Mouse (Mus musculus): ENCODE measurements at regions not wholly inside any gene's neighbourhood (a gene's known extent, or its start where the extent isn't known, plus 50 kb on each side); places are given as distances from the start of the nearest gene placed in this dataset.

DNA sequence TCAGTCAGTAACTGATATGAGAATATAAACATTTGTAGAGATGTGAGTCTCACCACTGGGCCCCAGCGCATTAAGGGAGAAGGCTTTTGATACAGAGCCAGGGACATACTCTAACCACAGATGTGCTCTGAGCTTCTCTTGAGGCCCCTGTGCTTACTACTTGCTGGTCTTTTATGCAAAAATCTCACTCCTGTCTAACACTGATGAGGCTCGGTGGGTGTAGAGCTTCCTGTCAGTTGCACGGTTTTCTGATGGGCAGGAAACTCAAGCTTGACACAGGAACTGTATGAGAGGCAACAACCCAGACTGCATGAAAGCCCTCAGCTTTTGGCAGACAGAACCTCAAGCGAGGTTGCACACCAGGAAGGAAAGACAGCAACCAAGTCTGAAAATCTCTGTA, 789.0 kb upstream of the Lrrc6 start:
- no peaks in the 10 kb centered on the region for H3K27me3 ChIP-seq (ENCODE audit: control insufficient read depth, insufficient read depth, low read length)
- H3K9ac ChIP-seq (ENCODE audit: low read depth, low read length, severe bottlenecking): no peak overlapping the region
- DNase-seq (ENCODE audit: low spot score): peak; percentile 13
- H3K9me3 ChIP-seq (ENCODE audit: control insufficient read depth, low read length): no peaks in the 10 kb centered on the region
- TF ChIP-seq POLR2A (IDR thresholded peaks at IDR 0.05; ENCODE audit: borderline replicate concordance, extremely low read depth, insufficient read depth, insufficient read length): no peak
- no peak overlapping the region for H3K27ac ChIP-seq (replicated peaks; ENCODE audit: low read depth, low read length)
- 67% methylated on average over 4 of the region's 4 CpGs for WGBS
- H3K4me2 ChIP-seq (replicated peaks; ENCODE audit: low read depth, low read length, severe bottlenecking): no peak overlapping the region
- no peaks in the 10 kb centered on the region for H3K4me1 ChIP-seq (ENCODE audit: control insufficient read depth, insufficient read depth, low read length)
- H3K4me3 ChIP-seq (replicated peaks; ENCODE audit: low read length): no peak overlapping the region
- no peaks in the 10 kb centered on the region for H3K36me3 ChIP-seq (ENCODE audit: control insufficient read depth, insufficient read depth, low read length)
- ATAC-seq (ENCODE audit: low FRiP score, low read depth): no peak

DNA sequence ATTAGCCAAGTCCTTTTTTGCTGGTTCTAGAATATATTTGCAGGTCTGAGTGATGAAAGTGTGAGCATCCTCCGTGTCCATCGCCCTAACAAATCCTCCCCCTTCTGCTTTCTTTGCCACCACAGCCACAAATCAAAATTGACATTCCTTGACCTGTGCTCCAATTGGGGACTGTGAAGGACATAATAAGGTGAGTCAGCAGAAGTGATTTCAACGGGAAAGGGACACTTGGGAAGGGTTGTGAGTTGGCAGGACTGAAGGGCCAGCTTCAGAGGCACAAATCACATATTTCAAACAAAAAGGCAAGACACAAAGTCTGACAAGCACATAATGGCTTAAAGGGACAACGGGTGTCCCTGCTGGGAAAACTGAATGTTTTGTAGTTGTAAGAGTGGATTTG, 784.2 kb upstream of the Lrrc6 start:
- DNase-seq (ENCODE audit: low spot score) (no peak), ATAC-seq (ENCODE audit: low FRiP score, low read depth) (no peak)
- no peak overlapping the region for H3K4me2 ChIP-seq (replicated peaks; ENCODE audit: low read depth, low read length, severe bottlenecking)
- H3K4me1 ChIP-seq (ENCODE audit: control insufficient read depth, insufficient read depth, low read length): no peaks in the 10 kb centered on the region
- no peaks in the 10 kb centered on the region for H3K27me3 ChIP-seq (ENCODE audit: control insufficient read depth, insufficient read depth, low read length)
- H3K9me3 ChIP-seq (ENCODE audit: control insufficient read depth, low read length): no peaks in the 10 kb centered on the region
- 84% methylated on average over 4 of the region's 4 CpGs for WGBS
- H3K4me3 ChIP-seq (replicated peaks; ENCODE audit: low read length): no peak overlapping the region
- no peak for TF ChIP-seq POLR2A (IDR thresholded peaks at IDR 0.05; ENCODE audit: borderline replicate concordance, extremely low read depth, insufficient read depth, insufficient read length)
- no peaks in the 10 kb centered on the region for H3K36me3 ChIP-seq (ENCODE audit: control insufficient read depth, insufficient read depth, low read length)
- H3K9ac ChIP-seq (ENCODE audit: low read depth, low read length, severe bottlenecking): no peak overlapping the region
- no peak overlapping the region for H3K27ac ChIP-seq (replicated peaks; ENCODE audit: low read depth, low read length)

DNA sequence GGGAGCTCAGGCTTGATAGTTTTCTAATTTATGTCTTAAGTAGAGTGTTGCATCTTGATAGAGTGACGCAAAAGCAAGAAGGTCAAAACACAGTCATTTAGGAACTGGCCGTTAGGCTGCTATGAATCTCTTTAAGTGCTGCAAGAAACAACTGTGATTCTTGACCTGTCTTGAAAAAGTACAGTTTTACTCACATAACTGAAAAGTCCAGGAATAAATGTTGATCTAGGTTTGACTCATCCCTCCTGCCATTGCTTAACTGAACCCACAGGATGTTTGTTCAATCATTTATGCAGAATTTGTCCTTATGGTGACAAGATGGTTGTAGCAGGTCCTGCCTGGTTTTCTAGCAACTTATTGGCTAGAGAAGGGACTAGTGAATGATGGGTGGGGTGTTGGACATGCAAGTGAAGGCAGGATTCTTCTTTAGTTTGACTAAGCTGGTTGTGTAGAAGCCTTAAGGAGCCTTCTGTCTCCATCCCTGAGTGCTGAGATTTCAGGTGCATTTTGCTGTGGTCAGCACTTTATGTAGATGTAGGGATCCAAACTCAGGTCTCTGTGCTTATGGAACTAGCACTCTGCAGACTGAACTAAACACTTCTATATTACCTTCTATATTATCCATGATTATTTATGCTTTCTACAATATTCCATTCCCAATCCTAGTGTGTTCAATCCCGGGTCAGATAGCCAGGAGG, 782.7 kb upstream of the Lrrc6 start:
- no peak overlapping the region for H3K4me3 ChIP-seq (replicated peaks; ENCODE audit: low read length)
- no peaks in the 10 kb centered on the region for H3K36me3 ChIP-seq (ENCODE audit: control insufficient read depth, insufficient read depth, low read length)
- H3K4me1 ChIP-seq (ENCODE audit: control insufficient read depth, insufficient read depth, low read length): no peaks in the 10 kb centered on the region
- WGBS: 73% methylated on average over 3 of the region's 3 CpGs
- TF ChIP-seq POLR2A (IDR thresholded peaks at IDR 0.05; ENCODE audit: borderline replicate concordance, extremely low read depth, insufficient read depth, insufficient read length): no peak
- DNase-seq (ENCODE audit: low spot score): no peak
- H3K27ac ChIP-seq (replicated peaks; ENCODE audit: low read depth, low read length): no peak overlapping the region
- H3K27me3 ChIP-seq (ENCODE audit: control insufficient read depth, insufficient read depth, low read length): no peaks in the 10 kb centered on the region
- H3K9me3 ChIP-seq (ENCODE audit: control insufficient read depth, low read length): no peaks in the 10 kb centered on the region
- no peak overlapping the region for H3K4me2 ChIP-seq (replicated peaks; ENCODE audit: low read depth, low read length, severe bottlenecking)
- ATAC-seq (ENCODE audit: low FRiP score, low read depth): no peak
- H3K9ac ChIP-seq (ENCODE audit: low read depth, low read length, severe bottlenecking): no peak overlapping the region

DNA sequence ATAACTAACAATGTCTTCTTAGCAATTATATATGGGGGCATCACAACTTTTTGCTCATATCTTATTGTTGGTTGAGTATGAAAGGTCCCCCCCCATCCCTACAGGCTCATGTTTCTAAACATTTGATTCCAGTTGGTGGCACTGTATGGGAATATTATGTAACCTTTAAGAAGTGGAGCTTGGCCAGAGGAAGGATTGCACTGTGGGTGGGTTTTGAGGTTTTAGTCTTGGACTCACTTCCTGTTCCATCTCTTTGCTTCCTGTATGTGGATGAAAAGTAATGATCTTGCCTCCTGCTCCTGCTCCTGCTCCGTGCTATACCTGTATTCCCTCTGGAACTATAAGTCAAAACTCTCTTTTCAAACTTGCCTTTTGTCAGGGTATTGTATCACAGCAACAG, 778.2 kb upstream of the Lrrc6 start:
- Histone ChIP-seq H3K4me3 (replicated peaks; ENCODE audit: low read length) (no peak overlapping the region), H3K9ac (ENCODE audit: low read depth, low read length, severe bottlenecking) (no peak overlapping the region), H3K27ac (replicated peaks; ENCODE audit: low read depth, low read length) (no peak overlapping the region), H3K36me3 (ENCODE audit: control insufficient read depth, insufficient read depth, low read length) (no peaks in the 10 kb centered on the region), H3K27me3 (ENCODE audit: control insufficient read depth, insufficient read depth, low read length) (no peaks in the 10 kb centered on the region), H3K4me1 (ENCODE audit: control insufficient read depth, insufficient read depth, low read length) (no peaks in the 10 kb centered on the region), H3K4me2 (replicated peaks; ENCODE audit: low read depth, low read length, severe bottlenecking) (no peak overlapping the region), H3K9me3 (ENCODE audit: control insufficient read depth, low read length) (no peaks in the 10 kb centered on the region)
- WGBS: 58% methylated on average over 1 of the region's 1 CpGs
- ATAC-seq (ENCODE audit: low FRiP score, low read depth) (no peak), DNase-seq (ENCODE audit: low spot score) (no peak)
- no peak for TF ChIP-seq POLR2A (IDR thresholded peaks at IDR 0.05; ENCODE audit: borderline replicate concordance, extremely low read depth, insufficient read depth, insufficient read length)

DNA sequence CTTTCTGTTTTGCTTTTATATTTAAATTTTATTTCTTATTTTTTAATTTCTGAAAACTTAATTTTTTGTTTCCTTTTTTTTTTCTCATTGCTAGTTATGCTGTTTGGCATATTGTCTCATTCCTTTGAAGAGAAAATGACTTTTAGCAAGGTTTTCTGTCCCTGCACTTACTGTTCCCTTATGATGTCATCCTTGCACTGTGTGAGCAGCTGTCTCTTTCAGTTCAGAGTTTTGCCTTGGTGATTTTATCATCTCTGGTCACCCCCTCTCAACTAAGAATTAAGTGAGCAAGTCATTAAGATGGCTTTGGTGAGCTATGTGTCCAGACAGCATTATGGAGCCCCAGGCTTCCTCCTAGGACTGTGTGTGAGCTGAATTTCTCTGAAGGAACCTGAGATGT, 774.3 kb upstream of the Lrrc6 start:
- no peaks in the 10 kb centered on the region for H3K27me3 ChIP-seq (ENCODE audit: control insufficient read depth, insufficient read depth, low read length)
- no peak overlapping the region for H3K4me3 ChIP-seq (replicated peaks; ENCODE audit: low read length)
- H3K9me3 ChIP-seq (ENCODE audit: control insufficient read depth, low read length): no peaks in the 10 kb centered on the region
- no peak overlapping the region for H3K9ac ChIP-seq (ENCODE audit: low read depth, low read length, severe bottlenecking)
- H3K36me3 ChIP-seq (ENCODE audit: control insufficient read depth, insufficient read depth, low read length): no peaks in the 10 kb centered on the region
- no peak overlapping the region for H3K4me2 ChIP-seq (replicated peaks; ENCODE audit: low read depth, low read length, severe bottlenecking)
- no peak for TF ChIP-seq POLR2A (IDR thresholded peaks at IDR 0.05; ENCODE audit: borderline replicate concordance, extremely low read depth, insufficient read depth, insufficient read length)
- DNase-seq (ENCODE audit: low spot score): no peak
- no peak for ATAC-seq (ENCODE audit: low FRiP score, low read depth)
- H3K4me1 ChIP-seq (ENCODE audit: control insufficient read depth, insufficient read depth, low read length): no peaks in the 10 kb centered on the region
- H3K27ac ChIP-seq (replicated peaks; ENCODE audit: low read depth, low read length): no peak overlapping the region

DNA sequence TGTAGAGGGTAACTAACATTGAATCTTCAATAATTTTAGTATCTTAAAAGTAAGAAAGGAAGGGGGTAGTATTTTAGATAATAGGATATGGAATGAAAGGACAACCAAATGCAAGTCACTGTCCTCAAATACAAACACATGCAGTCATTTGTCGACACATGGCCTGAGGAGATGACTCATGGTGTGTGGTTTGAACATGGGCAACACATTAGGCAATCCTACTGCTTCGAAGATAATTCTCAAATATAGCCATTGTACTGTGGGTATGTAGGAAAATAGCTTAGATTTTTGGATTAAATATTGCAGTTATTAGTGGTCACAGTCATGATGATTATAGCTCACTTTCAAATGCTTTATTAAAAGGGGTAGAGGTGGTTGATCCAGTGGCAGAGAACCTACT, 771.7 kb upstream of the Lrrc6 start:
- H3K9ac ChIP-seq (ENCODE audit: low read depth, low read length, severe bottlenecking): no peak overlapping the region
- ATAC-seq (ENCODE audit: low FRiP score, low read depth) (no peak), DNase-seq (ENCODE audit: low spot score) (no peak)
- H3K36me3 ChIP-seq (ENCODE audit: control insufficient read depth, insufficient read depth, low read length): no peaks in the 10 kb centered on the region
- H3K27me3 ChIP-seq (ENCODE audit: control insufficient read depth, insufficient read depth, low read length): no peaks in the 10 kb centered on the region
- H3K4me2 ChIP-seq (replicated peaks; ENCODE audit: low read depth, low read length, severe bottlenecking): no peak overlapping the region
- H3K9me3 ChIP-seq (ENCODE audit: control insufficient read depth, low read length): no peaks in the 10 kb centered on the region
- no peaks in the 10 kb centered on the region for H3K4me1 ChIP-seq (ENCODE audit: control insufficient read depth, insufficient read depth, low read length)
- no peak overlapping the region for H3K4me3 ChIP-seq (replicated peaks; ENCODE audit: low read length)
- no peak overlapping the region for H3K27ac ChIP-seq (replicated peaks; ENCODE audit: low read depth, low read length)
- WGBS: 92% methylated on average over 2 of the region's 2 CpGs
- TF ChIP-seq POLR2A (IDR thresholded peaks at IDR 0.05; ENCODE audit: borderline replicate concordance, extremely low read depth, insufficient read depth, insufficient read length): no peak

Measured in limb, embryonic 14.5 days (tissue).